Mouse (Mus musculus): ENCODE results near the gene Klhdc10. TPM values are rescaled to one million over a fixed set of nuclear protein-coding genes. Genes with fewer than 3 reads are reported as not detected.
A peak's percentile ranks its signal among the peaks of the same experiment; 100 is the strongest.

The Klhdc10 gene
- polyA plus RNA-seq (2016; fragmentation: Nextera tagmentation; extraction: Ambion mirVana), result 46.2 and 49.2 TPM in 2 replicates

GRCm38 (mm10) chr6:30401308-30402015 lies at the start of gene Klhdc10:
Gene Klhdc10 (plus strand): TSS chr6:30401868.
- H3K9me3 ChIP-seq (replicated peaks), result no peaks in the 10 kb centered on the region
- H3K27me3 ChIP-seq (ENCODE audit: low read depth, poor library complexity, severe bottlenecking), result no peaks in the 10 kb centered on the region
- WGBS, result under 1% methylated on average over 41 of the region's 41 CpGs

GRCm38 (mm10) chr6:30352762-30353161 lies 48.9 kb upstream of the Klhdc10 start:
- no peak overlapping the region for H3K27ac ChIP-seq
- no peak overlapping the region for H3K4me3 ChIP-seq
- WGBS, result 62% methylated on average over 8 of the region's 8 CpGs
- no peaks in the 10 kb centered on the region for H3K36me3 ChIP-seq
- H3K4me1 ChIP-seq, result peaks cover 9% of the 10 kb centered on the region; the same call in 1 of the 2 replicates
- DNase-seq (ENCODE audit: low spot score), result no peak
- no peaks in the 10 kb centered on the region for H3K9me3 ChIP-seq (replicated peaks)
- H3K27me3 ChIP-seq (ENCODE audit: low read depth, poor library complexity, severe bottlenecking), result no peaks in the 10 kb centered on the region

More at GRCm38 (mm10) chr6:30401308-30402015, at the start of gene Klhdc10:
- H3K4me1 ChIP-seq, result peaks cover 22% of the 10 kb centered on the region
- DNase-seq (ENCODE audit: low spot score), result peak; percentile 100
- H3K4me3 ChIP-seq, result peak within 1 kb of the TSS; percentile 100
- H3K36me3 ChIP-seq, result 0 out of 2 replicates have a peak, but pooled peaks cover 6% of the 10 kb centered on the region
- H3K27ac ChIP-seq, result peak within 1 kb of the TSS; percentile 98

GRCm38 (mm10) chr6:30353661-30354060 lies 48.0 kb upstream of the Klhdc10 start:
- H3K27ac ChIP-seq, result peak overlapping the region; percentile 25
- H3K4me3 ChIP-seq, result no peak overlapping the region
- no peaks in the 10 kb centered on the region for H3K9me3 ChIP-seq (replicated peaks)
- H3K36me3 ChIP-seq, result no peaks in the 10 kb centered on the region
- no peak for DNase-seq (ENCODE audit: low spot score)
- WGBS, result 77% methylated on average over 8 of the region's 8 CpGs
- no peaks in the 10 kb centered on the region for H3K27me3 ChIP-seq (ENCODE audit: low read depth, poor library complexity, severe bottlenecking)
- H3K4me1 ChIP-seq, result peaks cover 9% of the 10 kb centered on the region; the same call in 1 of the 2 replicates

GRCm38 (mm10) chr6:30354760-30355159 lies 46.9 kb upstream of the Klhdc10 start:
- H3K4me3 ChIP-seq, result no peak overlapping the region
- H3K9me3 ChIP-seq (replicated peaks), result no peaks in the 10 kb centered on the region
- 50% methylated on average over 5 of the region's 5 CpGs for WGBS
- H3K36me3 ChIP-seq, result no peaks in the 10 kb centered on the region
- no peak overlapping the region for H3K27ac ChIP-seq
- H3K4me1 ChIP-seq, result peaks cover 9% of the 10 kb centered on the region; the same call in 1 of the 2 replicates
- DNase-seq (ENCODE audit: low spot score), result no peak
- H3K27me3 ChIP-seq (ENCODE audit: low read depth, poor library complexity, severe bottlenecking), result no peaks in the 10 kb centered on the region

GRCm38 (mm10) chr6:30355701-30356100 lies 46.0 kb upstream of the Klhdc10 start:
- Histone ChIP-seq H3K27ac (no peak overlapping the region), H3K9me3 (replicated peaks) (no peaks in the 10 kb centered on the region), H3K4me3 (no peak overlapping the region), H3K36me3 (no peaks in the 10 kb centered on the region), H3K27me3 (ENCODE audit: low read depth, poor library complexity, severe bottlenecking) (no peaks in the 10 kb centered on the region), H3K4me1 (peaks cover 9% of the 10 kb centered on the region; the same call in 1 of the 2 replicates)
- no peak for DNase-seq (ENCODE audit: low spot score)
- 86% methylated on average over 8 of the region's 8 CpGs for WGBS

GRCm38 (mm10) chr6:30356161-30356560 lies 45.5 kb upstream of the Klhdc10 start:
- H3K4me3 ChIP-seq, result no peak overlapping the region

GRCm38 (mm10) chr6:30356680-30357079 lies 45.0 kb upstream of the Klhdc10 start:
- Histone ChIP-seq H3K9me3 (replicated peaks) (no peaks in the 10 kb centered on the region), H3K4me3 (no peak overlapping the region), H3K27ac (no peak overlapping the region), H3K4me1 (peaks cover 9% of the 10 kb centered on the region; the same call in 1 of the 2 replicates), H3K27me3 (ENCODE audit: low read depth, poor library complexity, severe bottlenecking) (no peaks in the 10 kb centered on the region), H3K36me3 (peaks cover 5% of the 10 kb centered on the region)
- WGBS, result 91% methylated on average over 12 of the region's 12 CpGs
- DNase-seq (ENCODE audit: low spot score), result no peak

More at GRCm38 (mm10) chr6:30356161-30356560, 45.5 kb upstream of the Klhdc10 start:
- no peaks in the 10 kb centered on the region for H3K9me3 ChIP-seq (replicated peaks)
- WGBS, result 85% methylated on average over 5 of the region's 5 CpGs
- H3K4me1 ChIP-seq, result peaks cover 9% of the 10 kb centered on the region; the same call in 1 of the 2 replicates
- no peaks in the 10 kb centered on the region for H3K27me3 ChIP-seq (ENCODE audit: low read depth, poor library complexity, severe bottlenecking)
- no peaks in the 10 kb centered on the region for H3K36me3 ChIP-seq
- no peak for DNase-seq (ENCODE audit: low spot score)
- H3K27ac ChIP-seq, result no peak overlapping the region

GRCm38 (mm10) chr6:30357561-30358177 lies 44.0 kb upstream of the Klhdc10 start:
- 22% methylated on average over 9 of the region's 9 CpGs for WGBS
- DNase-seq (ENCODE audit: low spot score), result peak; percentile 86
- Histone ChIP-seq H3K9me3 (replicated peaks) (no peaks in the 10 kb centered on the region), H3K27ac (no peak overlapping the region), H3K36me3 (peaks cover 11% of the 10 kb centered on the region), H3K27me3 (ENCODE audit: low read depth, poor library complexity, severe bottlenecking) (no peaks in the 10 kb centered on the region), H3K4me3 (no peak overlapping the region), H3K4me1 (peaks cover 9% of the 10 kb centered on the region; the same call in 1 of the 2 replicates)

- 77% methylated on average over 12 of the region's 12 CpGs for WGBS
- no peak overlapping the region for H3K27ac ChIP-seq
Observed at GRCm38 (mm10) chr6:30359762-30360509, 41.7 kb upstream of the Klhdc10 start.

GRCm38 (mm10) chr6:30363808-30364207 lies 37.9 kb upstream of the Klhdc10 start:
- no peak for DNase-seq (ENCODE audit: low spot score)
- no peaks in the 10 kb centered on the region for H3K9me3 ChIP-seq (replicated peaks)
- H3K4me3 ChIP-seq, result no peak overlapping the region
- H3K36me3 ChIP-seq, result peaks cover 71% of the 10 kb centered on the region
- 52% methylated on average over 5 of the region's 5 CpGs for WGBS
- no peak overlapping the region for H3K27ac ChIP-seq
- no peaks in the 10 kb centered on the region; the same call in 1 of the 2 replicates for H3K4me1 ChIP-seq
- H3K27me3 ChIP-seq (ENCODE audit: low read depth, poor library complexity, severe bottlenecking), result no peaks in the 10 kb centered on the region

More at GRCm38 (mm10) chr6:30359762-30360509, 41.7 kb upstream of the Klhdc10 start:
- Histone ChIP-seq H3K27me3 (ENCODE audit: low read depth, poor library complexity, severe bottlenecking) (no peaks in the 10 kb centered on the region), H3K9me3 (replicated peaks) (no peaks in the 10 kb centered on the region), H3K36me3 (peaks cover 33% of the 10 kb centered on the region), H3K4me1 (peaks cover 4% of the 10 kb centered on the region; the same call in 1 of the 2 replicates), H3K4me3 (no peak overlapping the region)
- DNase-seq (ENCODE audit: low spot score), result no peak

- no peak for DNase-seq (ENCODE audit: low spot score)
- H3K27ac ChIP-seq, result no peak overlapping the region
- H3K27me3 ChIP-seq (ENCODE audit: low read depth, poor library complexity, severe bottlenecking), result no peaks in the 10 kb centered on the region
- no peaks in the 10 kb centered on the region for H3K4me1 ChIP-seq
- no peak overlapping the region for H3K4me3 ChIP-seq
- H3K36me3 ChIP-seq, result peaks cover 99% of the 10 kb centered on the region
- no peaks in the 10 kb centered on the region for H3K9me3 ChIP-seq (replicated peaks)
- WGBS, result 92% methylated on average over 3 of the region's 3 CpGs
Observed at GRCm38 (mm10) chr6:30369291-30369690, 32.4 kb upstream of the Klhdc10 start.

- H3K4me1 ChIP-seq, result no peaks in the 10 kb centered on the region
- 95% methylated on average over 17 of the region's 17 CpGs for WGBS
- no peaks in the 10 kb centered on the region for H3K9me3 ChIP-seq (replicated peaks)
- DNase-seq (ENCODE audit: low spot score), result no peak
- peaks cover 100% of the 10 kb centered on the region for H3K36me3 ChIP-seq
- no peak overlapping the region for H3K4me3 ChIP-seq
- H3K27me3 ChIP-seq (ENCODE audit: low read depth, poor library complexity, severe bottlenecking), result no peaks in the 10 kb centered on the region
- H3K27ac ChIP-seq, result no peak overlapping the region
Observed at GRCm38 (mm10) chr6:30372627-30373369, 28.9 kb upstream of the Klhdc10 start.
